Mouse (Mus musculus) midbrain, embryonic 11.5 days (tissue): ENCODE data around the gene Slc25a43. TPM values are rescaled to one million over a fixed set of nuclear protein-coding genes. Genes with fewer than 3 reads are reported as not detected.

Experiments used
- ATAC-seq: fragments of 200-750 bp; cut with Nextera tagmentation; 2 replicates; pipeline ENCODE4 v1.8.0; 2017; ENCODE audit warnings: moderate TSS enrichment, moderate library complexity; ENCODE audit not compliant: low FRiP score
- DNase-seq: peaks from one replicate; pipeline ENCODE4 v3.0.0; 2015; ENCODE audit warnings: low spot score; ENCODE audit errors: missing footprints
- H3K27ac ChIP-seq: fragments of 300-500 bp; sonication (generic); 2 replicates; pipeline ENCODE4 v1.5.1; 2014; ENCODE audit warnings: low read depth, low read length
- H3K27me3 ChIP-seq: fragments of 300-500 bp; sonication (generic); 2 replicates; pipeline ENCODE4 v1.6.1; 2014; ENCODE audit warnings: mild to moderate bottlenecking, low read length, moderate library complexity, mixed read lengths; ENCODE audit not compliant: control insufficient read depth, insufficient read depth
- H3K36me3 ChIP-seq: fragments of 300-500 bp; sonication (generic); 2 replicates; pipeline ENCODE4 v1.6.1; 2014; ENCODE audit warnings: mild to moderate bottlenecking, low read length, moderate library complexity, mixed read lengths; ENCODE audit not compliant: control insufficient read depth, insufficient read depth
- H3K4me1 ChIP-seq: fragments of 300-500 bp; sonication (generic); 2 replicates; pipeline ENCODE4 v1.6.1; 2014; ENCODE audit warnings: low read length; ENCODE audit not compliant: control insufficient read depth, insufficient read depth
- H3K4me2 ChIP-seq: fragments of 300-500 bp; sonication (generic); 2 replicates; pipeline ENCODE4 v1.6.1; 2014; ENCODE audit warnings: mild to moderate bottlenecking, moderate library complexity
- H3K4me3 ChIP-seq: fragments of 300-500 bp; sonication (generic); 2 replicates; pipeline ENCODE4 v1.5.1; 2014; ENCODE audit warnings: low read depth, low read length
- H3K9ac ChIP-seq: fragments of 300-500 bp; sonication (generic); 2 replicates; pipeline ENCODE4 v1.6.1; 2014; ENCODE audit warnings: low read length
- H3K9me3 ChIP-seq: fragments of 300-500 bp; sonication (generic); 2 replicates; pipeline ENCODE4 v1.6.1; 2016; ENCODE audit warnings: low read length; ENCODE audit not compliant: control insufficient read depth
- WGBS: fragments of 180-500 bp; shearing (Covaris S2); extraction: QIAGEN DNeasy Blood & Tissue Kit; methylation state at CpG from one replicate; pipeline ENCODE4 v1.1.7; 2014; 5-methylcytosine and 5-hydroxymethylcytosine counted together
- polyA plus RNA-seq: library from polyadenylated mRNA; unstranded; fragments of >200 nt; fragmentation: Nextera tagmentation; extraction: Ambion mirVana; gene quantifications from 2 replicates; pipeline ENCODE4 v1.2.1, GENCODE M21; 2014

Gene Slc25a43
- polyA plus RNA-seq, result 0.33 and 1.0 TPM in 2 replicates

DNA sequence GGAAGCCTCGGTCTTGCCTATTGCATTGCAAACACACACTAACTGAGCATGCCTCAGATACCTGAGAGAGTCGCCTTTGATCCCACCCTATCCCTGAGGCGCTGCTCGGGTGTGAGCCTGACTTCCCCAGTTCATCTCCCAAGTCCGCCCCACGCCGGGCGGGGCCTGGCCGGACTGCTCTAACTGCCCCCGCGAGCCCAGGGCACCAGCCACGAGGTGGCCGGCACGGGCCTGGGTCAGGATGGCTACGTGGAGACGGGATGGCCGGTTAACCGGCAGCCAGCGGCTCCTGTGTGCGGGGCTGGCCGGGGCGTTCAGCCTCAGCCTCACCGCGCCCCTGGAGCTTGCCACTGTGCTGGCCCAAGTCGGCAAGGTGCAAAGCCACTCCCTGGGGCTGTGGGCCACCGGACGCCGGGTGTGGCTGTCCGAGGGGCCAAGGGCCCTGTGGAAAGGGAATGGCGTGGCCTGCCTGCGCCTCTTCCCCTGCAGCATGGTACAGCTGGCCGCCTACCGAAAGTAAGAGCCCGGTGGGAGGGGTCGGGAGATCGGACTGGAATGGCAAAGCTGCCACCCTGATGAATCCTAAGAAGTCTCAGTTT, at the start of gene Slc25a43:
Gene Slc25a43 (plus strand): TSS at position 157 of the 599 bp plus-strand sequence.
- H3K4me3 ChIP-seq, result peak within 1 kb of the TSS; percentile 30
- H3K9ac ChIP-seq, result peak within 1 kb of the TSS; percentile 65
- 18% methylated on average over 33 of the region's 36 CpGs for WGBS
- H3K4me2 ChIP-seq, result peak within 1 kb of the TSS; percentile 60
- ATAC-seq, result 0 out of 2 replicates have a peak, but pooled peaks have one; percentile 30
- no peak within 1 kb of the TSS for H3K27ac ChIP-seq
- no peaks in the 10 kb centered on the region for H3K36me3 ChIP-seq
- no peaks in the 10 kb centered on the region for H3K9me3 ChIP-seq
- no peaks in the 10 kb centered on the region for H3K27me3 ChIP-seq
- no peaks in the 10 kb centered on the region for H3K4me1 ChIP-seq
- peak; percentile 88 for DNase-seq

DNA sequence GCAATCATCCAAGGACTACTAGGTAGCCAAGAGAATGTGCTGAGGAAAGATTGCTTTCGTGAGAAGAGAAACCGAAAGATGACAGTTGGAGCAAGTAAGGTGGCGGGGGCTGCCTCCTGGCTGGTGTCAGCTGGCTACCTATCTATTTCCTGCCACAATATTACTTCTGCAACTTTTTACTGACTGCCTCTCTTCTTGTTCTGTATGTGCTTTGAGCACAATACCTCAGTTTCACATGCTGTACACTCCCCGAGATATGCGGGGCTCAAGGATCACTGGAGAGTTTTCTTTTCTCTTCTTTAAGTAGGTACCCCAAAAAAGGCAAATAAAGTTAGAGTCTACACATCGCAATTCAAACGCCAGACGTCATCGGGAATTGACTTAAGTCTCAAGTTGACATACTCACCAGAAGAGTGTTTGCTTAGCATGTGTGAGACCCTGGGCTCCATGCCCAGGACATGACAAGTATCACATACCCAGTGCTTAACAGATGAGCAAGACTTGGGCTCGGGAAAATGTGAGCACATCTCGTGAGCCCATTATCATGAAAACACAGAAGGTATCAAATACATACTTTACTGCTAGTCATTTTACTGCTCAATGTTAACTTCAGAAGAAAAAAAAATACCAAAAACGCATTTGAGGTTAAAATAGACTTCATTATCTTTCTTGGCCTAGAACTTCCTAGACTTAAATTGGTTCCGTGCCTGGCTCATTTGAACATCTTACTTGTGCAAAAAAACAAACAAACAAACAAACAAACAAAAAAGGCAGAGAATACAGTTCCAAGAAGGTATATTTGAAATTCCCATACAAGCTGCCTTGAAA, 3.1 kb upstream of the Slc25a43 start:
- Histone ChIP-seq H3K4me3 (no peak overlapping the region), H3K27me3 (no peaks in the 10 kb centered on the region), H3K9me3 (no peaks in the 10 kb centered on the region), H3K4me2 (no peak overlapping the region), H3K9ac (no peak overlapping the region), H3K36me3 (no peaks in the 10 kb centered on the region), H3K27ac (no peak overlapping the region), H3K4me1 (no peaks in the 10 kb centered on the region)
- ATAC-seq, result no peak
- no peak for DNase-seq
- 88% methylated on average over 13 of the region's 13 CpGs for WGBS

DNA sequence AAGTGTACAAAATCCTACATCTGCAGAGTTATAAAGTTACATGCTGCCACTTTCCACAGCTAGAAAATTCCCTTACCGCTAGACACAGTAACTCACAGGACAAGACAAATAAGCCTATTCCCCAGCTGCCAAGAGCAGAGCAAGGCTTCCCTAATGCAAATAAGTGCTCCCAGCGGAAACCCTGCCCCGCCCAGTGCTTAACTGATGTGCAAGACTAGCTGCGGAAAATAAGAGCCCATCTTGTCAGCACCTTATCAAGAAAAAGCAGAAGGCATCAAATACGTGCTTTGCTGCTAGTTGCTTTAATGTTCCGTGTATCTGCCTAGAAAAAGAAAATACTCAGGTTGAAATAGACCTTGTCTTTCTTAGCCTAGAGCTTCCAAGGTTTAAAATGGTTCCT, 2.2 kb upstream of the Slc25a43 start:
- Histone ChIP-seq H3K9me3 (no peaks in the 10 kb centered on the region), H3K27me3 (no peaks in the 10 kb centered on the region), H3K4me1 (no peaks in the 10 kb centered on the region), H3K9ac (no peak overlapping the region), H3K27ac (no peak overlapping the region), H3K36me3 (no peaks in the 10 kb centered on the region), H3K4me3 (no peak overlapping the region), H3K4me2 (no peak overlapping the region)
- 33% methylated on average over 6 of the region's 6 CpGs for WGBS
- ATAC-seq (no peak), DNase-seq (no peak)

DNA sequence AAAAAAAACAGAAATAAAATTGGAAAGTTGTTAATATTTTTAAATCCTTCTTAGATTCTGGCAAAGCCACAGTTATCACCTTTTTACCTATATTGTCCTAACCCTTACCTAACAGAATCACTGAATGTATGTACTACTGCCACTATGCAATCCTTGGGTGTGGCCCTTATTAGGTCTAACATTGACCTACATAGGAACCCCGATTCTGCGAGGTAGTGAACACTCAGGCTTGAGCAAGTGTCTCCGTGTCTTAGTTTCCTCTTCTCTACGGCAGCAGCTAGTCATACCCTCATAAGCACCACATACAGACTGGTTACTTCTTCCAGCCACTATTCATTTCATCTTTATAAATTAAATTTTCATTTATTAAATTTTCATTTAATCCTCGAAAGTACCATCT, 715 bp upstream of the Slc25a43 start:
- Histone ChIP-seq H3K4me3 (no peak overlapping the region), H3K27ac (no peak overlapping the region), H3K36me3 (no peaks in the 10 kb centered on the region), H3K4me1 (no peaks in the 10 kb centered on the region), H3K9me3 (no peaks in the 10 kb centered on the region), H3K9ac (no peak overlapping the region), H3K27me3 (no peaks in the 10 kb centered on the region), H3K4me2 (no peak overlapping the region)
- ATAC-seq (no peak), DNase-seq (no peak)
- WGBS, result 94% methylated on average over 5 of the region's 5 CpGs

DNA sequence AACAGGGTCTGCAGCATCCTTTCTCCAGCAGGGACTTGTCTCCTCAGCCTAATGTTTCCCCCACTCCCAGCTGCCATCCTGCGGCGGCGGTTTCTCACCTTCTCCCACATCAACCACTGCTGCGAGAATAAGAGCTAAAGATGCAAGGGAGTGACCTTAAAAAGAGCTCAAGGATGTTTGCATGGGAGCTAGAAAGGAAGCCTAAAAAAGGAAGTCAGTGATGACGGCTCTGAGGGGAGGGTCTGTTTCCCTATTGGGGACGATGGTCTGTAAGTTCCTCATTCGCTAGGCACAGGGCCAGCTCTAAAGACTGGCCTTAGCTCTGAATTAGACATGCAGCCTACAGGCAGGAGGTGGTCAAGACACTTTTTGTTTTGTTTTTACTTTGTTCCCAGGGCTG, 1.3 kb downstream of the Slc25a43 start:
- ATAC-seq, result no peak
- no peaks in the 10 kb centered on the region for H3K27me3 ChIP-seq
- WGBS, result 75% methylated on average over 7 of the region's 7 CpGs
- H3K4me1 ChIP-seq, result no peaks in the 10 kb centered on the region
- no peaks in the 10 kb centered on the region for H3K36me3 ChIP-seq
- no peaks in the 10 kb centered on the region for H3K9me3 ChIP-seq
- no peak overlapping the region for H3K4me3 ChIP-seq
- H3K27ac ChIP-seq, result no peak overlapping the region
- no peak overlapping the region for H3K4me2 ChIP-seq
- DNase-seq, result no peak
- no peak overlapping the region for H3K9ac ChIP-seq

DNA sequence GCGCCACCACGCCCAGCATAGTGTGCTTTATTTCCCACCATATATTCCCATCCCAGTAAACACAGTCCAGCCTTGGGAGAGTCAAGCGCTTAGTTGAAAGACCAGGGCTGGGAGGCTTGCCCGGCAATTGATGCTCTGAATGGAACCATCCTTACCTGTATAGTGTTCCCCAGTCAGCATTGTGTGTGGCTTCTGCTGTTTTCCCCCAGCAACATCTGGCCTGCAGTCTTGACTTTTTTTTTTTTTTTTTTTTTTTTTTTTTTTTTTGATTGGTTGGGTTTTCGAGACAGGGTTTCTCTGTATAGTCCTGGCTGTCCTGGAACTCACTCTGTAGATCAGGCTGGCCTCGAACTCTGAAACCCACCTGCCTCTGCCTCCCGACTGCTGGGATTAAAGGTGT, 1.9 kb downstream of the Slc25a43 start:
- DNase-seq, result no peak
- H3K27ac ChIP-seq, result no peak overlapping the region
- H3K9ac ChIP-seq, result no peak overlapping the region
- 88% methylated on average over 7 of the region's 7 CpGs for WGBS
- H3K4me1 ChIP-seq, result no peaks in the 10 kb centered on the region
- no peak overlapping the region for H3K4me3 ChIP-seq
- ATAC-seq, result no peak
- H3K4me2 ChIP-seq, result no peak overlapping the region
- no peaks in the 10 kb centered on the region for H3K9me3 ChIP-seq
- no peaks in the 10 kb centered on the region for H3K27me3 ChIP-seq
- no peaks in the 10 kb centered on the region for H3K36me3 ChIP-seq

DNA sequence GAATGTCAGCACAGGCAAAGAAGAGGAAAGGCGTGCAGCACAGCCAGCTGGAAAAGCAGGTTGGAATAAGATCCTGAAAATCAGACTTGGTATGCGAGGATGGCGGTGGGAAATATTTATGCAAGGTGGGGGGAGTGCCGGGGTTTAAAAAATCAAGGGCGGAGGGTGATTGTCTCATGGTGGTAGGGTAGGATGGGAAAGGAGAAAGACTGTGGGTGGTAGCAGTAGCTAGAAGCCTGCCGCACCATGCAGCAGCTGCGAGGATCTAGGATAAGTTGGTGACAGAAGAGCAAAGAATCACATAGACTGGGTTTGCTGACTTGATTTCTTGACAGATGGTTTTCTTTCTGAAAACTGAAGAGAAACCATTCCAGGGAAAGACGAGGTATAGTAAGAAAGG, 3.3 kb downstream of the Slc25a43 start:
- no peaks in the 10 kb centered on the region for H3K4me1 ChIP-seq
- no peak for DNase-seq
- WGBS, result 88% methylated on average over 8 of the region's 8 CpGs
- H3K4me2 ChIP-seq, result no peak overlapping the region
- H3K27ac ChIP-seq, result no peak overlapping the region
- no peak for ATAC-seq
- no peaks in the 10 kb centered on the region for H3K27me3 ChIP-seq
- no peaks in the 10 kb centered on the region for H3K36me3 ChIP-seq
- no peak overlapping the region for H3K9ac ChIP-seq
- H3K9me3 ChIP-seq, result no peaks in the 10 kb centered on the region
- no peak overlapping the region for H3K4me3 ChIP-seq

DNA sequence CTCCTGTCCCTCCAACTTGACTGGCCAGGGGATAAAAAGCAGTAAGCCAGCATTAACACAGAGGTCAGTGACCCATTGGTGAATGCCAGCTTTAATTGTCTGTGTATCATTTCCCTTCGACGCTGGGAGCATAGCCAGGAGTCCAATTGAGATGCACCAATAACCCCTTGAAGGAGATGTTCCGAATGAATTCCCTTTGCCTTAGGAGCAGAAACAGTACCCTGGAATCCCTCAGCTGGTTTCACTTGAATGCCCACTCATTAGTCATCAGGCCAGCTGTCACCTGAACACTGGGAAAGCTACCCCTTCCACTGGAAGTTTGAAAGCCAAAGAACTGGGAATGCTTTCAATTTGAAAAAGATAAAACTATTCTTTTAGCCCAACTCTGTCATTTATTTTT, 5.1 kb downstream of the Slc25a43 start:
- WGBS, result 48% methylated on average over 3 of the region's 3 CpGs
- no peak overlapping the region for H3K9ac ChIP-seq
- H3K4me3 ChIP-seq, result no peak overlapping the region
- H3K9me3 ChIP-seq, result no peaks in the 10 kb centered on the region
- DNase-seq (no peak), ATAC-seq (no peak)
- no peak overlapping the region for H3K4me2 ChIP-seq
- no peaks in the 10 kb centered on the region for H3K4me1 ChIP-seq
- H3K27ac ChIP-seq, result no peak overlapping the region
- H3K36me3 ChIP-seq, result no peaks in the 10 kb centered on the region
- no peaks in the 10 kb centered on the region for H3K27me3 ChIP-seq

DNA sequence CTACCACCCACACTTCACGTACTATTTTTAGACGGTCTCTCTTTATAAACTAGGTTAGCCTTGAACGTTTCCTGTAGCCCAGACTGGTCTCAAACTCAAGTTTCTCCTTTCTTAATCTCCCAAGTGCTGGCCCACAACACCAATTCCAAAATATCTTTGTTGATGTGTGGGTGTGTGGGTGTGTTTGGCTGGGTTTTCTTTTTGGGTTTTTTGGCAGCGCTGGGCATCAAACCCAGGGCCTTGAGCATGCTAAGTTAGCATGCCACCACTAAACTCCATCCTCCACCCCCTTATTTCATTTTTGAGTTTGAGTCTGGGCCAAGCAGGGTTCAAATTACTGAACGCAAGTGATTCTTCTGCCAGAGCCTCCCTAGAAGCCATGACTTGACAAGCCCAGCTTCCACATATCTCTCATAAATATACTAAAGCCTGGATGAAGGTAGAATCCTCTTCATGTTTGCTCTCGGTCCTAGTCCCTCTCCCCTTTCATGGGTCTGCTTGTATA, 5.9 kb downstream of the Slc25a43 start:
- no peaks in the 10 kb centered on the region for H3K9me3 ChIP-seq
- H3K36me3 ChIP-seq, result no peaks in the 10 kb centered on the region
- 84% methylated on average over 6 of the region's 6 CpGs for WGBS
- no peaks in the 10 kb centered on the region for H3K27me3 ChIP-seq
- no peak for DNase-seq
- no peak for ATAC-seq
- H3K9ac ChIP-seq, result no peak overlapping the region
- no peak overlapping the region for H3K4me3 ChIP-seq
- H3K27ac ChIP-seq, result no peak overlapping the region
- no peak overlapping the region for H3K4me2 ChIP-seq
- H3K4me1 ChIP-seq, result no peaks in the 10 kb centered on the region
